Mouse (Mus musculus) embryonic facial prominence, embryonic 11.5 days (tissue): ENCODE measurements around the gene Krt78. TPM values are rescaled to one million over a fixed set of nuclear protein-coding genes. Genes with fewer than 3 reads are reported as not detected.

Experiments
- ATAC-seq: fragments of 200-750 bp; cut with Nextera tagmentation; replicated peaks from 2 replicates; pipeline ENCODE4 v1.8.0; 2017; ENCODE audit warnings: low read depth; ENCODE audit not compliant: insufficient number of reproducible peaks, low FRiP score, low TSS enrichment
- DNase-seq: peaks from one replicate; pipeline ENCODE4 v3.0.0-alpha.2; 2015; ENCODE audit warnings: low spot score
- H3K27ac ChIP-seq: fragments of 300-500 bp; sonication (generic); replicated peaks from 2 replicates; pipeline ENCODE4 v1.5.1; 2014; ENCODE audit warnings: mild to moderate bottlenecking, low read depth, low read length, control low read depth
- H3K27me3 ChIP-seq: fragments of 300-500 bp; sonication (generic); 2 replicates; pipeline ENCODE4 v1.6.1; 2014; ENCODE audit warnings: mild to moderate bottlenecking, low read length, moderate library complexity, mixed read lengths; ENCODE audit not compliant: control insufficient read depth, insufficient read depth
- H3K36me3 ChIP-seq: fragments of 300-500 bp; sonication (generic); replicated peaks from 2 replicates; pipeline ENCODE4 v1.6.1; 2014; ENCODE audit warnings: low read depth, mild to moderate bottlenecking, low read length, moderate library complexity, mixed read lengths; ENCODE audit not compliant: control insufficient read depth, insufficient read depth
- H3K4me1 ChIP-seq: fragments of 300-500 bp; sonication (generic); 2 replicates; pipeline ENCODE4 v1.6.1; 2014; ENCODE audit warnings: low read length, mixed read lengths; ENCODE audit not compliant: control insufficient read depth, insufficient read depth
- H3K4me2 ChIP-seq: fragments of 300-500 bp; sonication (generic); 2 replicates; pipeline ENCODE4 v1.6.1; 2014; ENCODE audit warnings: low read depth, mild to moderate bottlenecking, control low read depth, low read length, moderate library complexity
- H3K4me3 ChIP-seq: fragments of 300-500 bp; sonication (generic); 2 replicates; pipeline ENCODE4 v1.5.1; 2014; ENCODE audit warnings: low read depth, low read length, control low read depth
- H3K9ac ChIP-seq: fragments of 300-500 bp; sonication (generic); replicated peaks from 2 replicates; pipeline ENCODE4 v1.6.1; 2014; ENCODE audit warnings: mild to moderate bottlenecking, control low read depth, low read length
- H3K9me3 ChIP-seq: fragments of 300-500 bp; sonication (generic); replicated peaks from 2 replicates; pipeline ENCODE4 v1.6.1; 2016; ENCODE audit warnings: mild to moderate bottlenecking, low read length, inconsistent platforms, mixed read lengths; ENCODE audit not compliant: control insufficient read depth
- WGBS: fragments of 180-500 bp; shearing (Covaris S2); extraction: QIAGEN DNeasy Blood & Tissue Kit; methylation state at CpG from one replicate; pipeline ENCODE4 v1.1.7; 2014; 5-methylcytosine and 5-hydroxymethylcytosine counted together
- polyA plus RNA-seq: library from polyadenylated mRNA; unstranded; fragments of >200 nt; fragmentation: Nextera tagmentation; extraction: Ambion mirVana; gene quantifications from 2 replicates; pipeline ENCODE4 v1.2.1, GENCODE M21; 2014

Gene Krt78
- polyA plus RNA-seq, 1 experiment from 2014 or later, result 0.10 TPM

DNA sequence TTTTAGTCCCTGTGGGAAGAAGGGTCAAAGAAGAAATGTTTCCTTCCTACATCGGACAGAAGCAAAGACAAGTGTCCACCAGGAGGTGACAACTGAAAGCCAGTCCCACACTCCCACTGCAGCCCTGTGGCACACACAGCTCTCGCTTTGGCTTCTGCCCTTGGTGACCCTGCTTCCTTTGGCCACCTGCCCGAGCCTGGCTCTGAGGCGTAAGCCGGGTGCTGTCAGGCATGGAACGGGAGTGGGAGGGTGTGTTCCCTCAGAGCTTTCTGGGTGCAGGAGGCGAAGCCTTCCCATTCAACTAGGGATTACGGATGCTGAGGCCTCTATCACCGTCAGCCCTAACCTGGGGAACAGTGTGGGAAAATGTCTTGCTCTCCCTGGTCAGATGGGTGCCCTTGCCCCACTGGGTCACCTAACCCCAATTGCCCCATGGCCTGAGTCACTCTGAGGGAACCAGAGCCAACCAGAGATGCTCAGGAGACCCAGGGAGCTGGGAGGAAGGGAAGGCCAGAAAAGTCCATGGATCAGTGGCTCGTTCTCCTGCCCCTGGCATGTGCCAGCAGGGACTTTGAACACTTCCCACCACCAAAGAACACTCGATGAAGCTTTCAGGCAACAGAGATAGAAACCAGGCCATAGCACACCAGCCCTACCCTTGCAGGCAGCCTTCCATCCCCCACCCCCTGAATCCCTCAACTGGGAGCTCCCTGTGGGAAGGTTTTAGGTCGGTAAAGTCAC is 26.6 kb downstream of the Krt78 start:
- Histone ChIP-seq H3K9ac (no peak overlapping the region), H3K36me3 (no peaks in the 10 kb centered on the region), H3K4me3 (no peak overlapping the region), H3K27me3 (0 out of 2 replicates have a peak, but pooled peaks cover 4% of the 10 kb centered on the region), H3K9me3 (no peaks in the 10 kb centered on the region), H3K27ac (no peak overlapping the region), H3K4me1 (no peaks in the 10 kb centered on the region; the same call in 1 of the 2 replicates), H3K4me2 (no peak overlapping the region)
- WGBS, result 66% methylated on average over 12 of the region's 12 CpGs
- peak; percentile 41 for DNase-seq
- no peak for ATAC-seq

DNA sequence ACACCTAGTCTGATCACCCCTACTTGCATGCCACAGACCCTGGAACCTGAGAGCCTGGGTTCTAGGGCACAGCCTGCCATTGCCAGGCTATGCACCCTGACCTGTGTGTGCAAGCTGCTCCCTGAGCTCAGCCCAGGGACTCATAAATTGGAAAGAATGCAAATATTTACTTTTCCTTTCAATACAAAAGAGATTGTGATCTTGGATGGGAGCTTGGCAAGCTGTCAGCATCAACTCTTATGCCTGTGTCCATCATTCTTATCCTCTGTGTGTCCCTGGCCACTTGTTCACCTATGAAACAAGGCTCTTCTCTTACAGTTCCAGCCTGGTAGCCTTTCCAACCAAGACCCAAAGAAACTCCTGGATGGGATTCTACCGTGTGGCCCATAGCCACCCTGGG is 29.0 kb downstream of the Krt78 start:
- H3K4me3 ChIP-seq, result no peak overlapping the region
- H3K27ac ChIP-seq, result no peak overlapping the region
- WGBS, result 85% methylated on average over 1 of the region's 1 CpGs
- no peak overlapping the region for H3K9ac ChIP-seq
- 0 out of 2 replicates have a peak, but pooled peaks cover 3% of the 10 kb centered on the region for H3K27me3 ChIP-seq
- DNase-seq (no peak), ATAC-seq (no peak)
- no peak overlapping the region for H3K4me2 ChIP-seq
- H3K9me3 ChIP-seq, result no peaks in the 10 kb centered on the region
- no peaks in the 10 kb centered on the region; the same call in 1 of the 2 replicates for H3K4me1 ChIP-seq
- no peaks in the 10 kb centered on the region for H3K36me3 ChIP-seq

DNA sequence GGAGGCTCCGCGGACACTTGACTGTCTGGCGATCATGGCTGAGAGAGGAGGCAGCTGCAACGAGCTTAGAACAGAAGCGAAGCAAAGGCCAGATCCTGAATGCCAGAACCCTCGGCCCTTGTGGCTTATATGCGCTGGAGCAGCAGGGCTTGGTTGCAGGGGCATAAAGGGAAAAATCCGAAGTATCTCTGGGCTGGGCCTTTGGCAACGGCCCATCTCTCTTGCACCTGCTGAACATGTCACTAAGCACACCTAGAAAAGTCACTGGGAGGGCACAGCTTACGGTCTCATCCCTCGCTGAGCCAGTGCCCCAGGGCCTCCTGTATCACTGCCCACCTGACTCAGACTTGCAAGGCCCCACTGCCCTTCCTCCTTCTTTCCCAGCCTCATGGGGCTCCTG is 29.5 kb downstream of the Krt78 start, which contains the start of gene Krt4:
Krt4 (minus strand) TSS at position 101 of the 400 bp plus-strand sequence.
- H3K9me3 ChIP-seq, result no peaks in the 10 kb centered on the region
- no peak within 1 kb of the TSS for H3K4me2 ChIP-seq
- H3K27me3 ChIP-seq, result no peaks in the 10 kb centered on the region
- 78% methylated on average over 11 of the region's 11 CpGs for WGBS
- no peak within 1 kb of the TSS for H3K4me3 ChIP-seq
- DNase-seq (no peak), ATAC-seq (no peak)
- H3K4me1 ChIP-seq, result no peaks in the 10 kb centered on the region; the same call in 1 of the 2 replicates
- no peak within 1 kb of the TSS for H3K9ac ChIP-seq
- H3K27ac ChIP-seq, result no peak within 1 kb of the TSS
- no peaks in the 10 kb centered on the region for H3K36me3 ChIP-seq

DNA sequence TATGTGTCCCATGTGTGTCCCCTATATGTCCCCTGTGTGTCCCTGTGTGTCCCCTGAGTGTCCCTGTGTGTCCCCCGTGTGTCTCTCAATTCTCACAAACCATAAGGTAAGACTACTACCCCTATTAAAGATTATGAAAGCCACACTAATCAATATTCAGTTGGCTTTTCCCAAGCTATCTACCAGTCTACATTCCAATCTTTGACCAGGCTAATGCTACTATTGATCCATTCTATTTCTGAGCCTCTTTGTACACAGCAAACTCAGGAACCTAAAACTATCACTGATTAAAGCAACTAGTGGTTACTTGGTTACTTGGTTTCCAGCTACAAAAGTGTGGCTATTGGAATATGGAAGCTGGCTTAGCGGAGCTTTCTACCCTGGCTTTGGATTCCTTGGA is 31.8 kb downstream of the Krt78 start:
- Histone ChIP-seq H3K9me3 (no peaks in the 10 kb centered on the region), H3K27ac (no peak overlapping the region), H3K4me1 (no peaks in the 10 kb centered on the region), H3K27me3 (no peaks in the 10 kb centered on the region), H3K4me3 (no peak overlapping the region), H3K36me3 (no peaks in the 10 kb centered on the region), H3K9ac (no peak overlapping the region), H3K4me2 (no peak overlapping the region)
- 88% methylated on average over 2 of the region's 2 CpGs for WGBS
- ATAC-seq (no peak), DNase-seq (no peak)

DNA sequence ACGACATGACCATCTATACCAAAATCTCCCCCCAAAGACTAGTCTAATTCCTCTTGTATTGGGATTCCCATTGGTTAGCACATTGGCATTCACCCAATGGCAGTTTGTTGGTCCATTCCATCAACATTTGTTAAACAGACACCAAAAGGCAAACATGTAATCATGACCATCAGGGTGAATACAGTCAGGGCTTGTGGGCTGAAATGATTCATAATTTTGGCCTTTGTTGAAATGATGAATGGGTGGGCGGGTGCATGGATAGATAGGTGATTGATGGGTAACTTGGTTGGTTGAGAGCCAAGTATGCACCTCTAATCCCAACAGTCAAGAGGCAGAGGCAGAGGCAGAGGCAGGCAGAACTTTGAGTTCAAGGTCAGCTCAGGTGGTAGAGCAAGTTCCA is 38.0 kb downstream of the Krt78 start:
- Histone ChIP-seq H3K27ac (no peak overlapping the region), H3K36me3 (no peaks in the 10 kb centered on the region), H3K9me3 (no peaks in the 10 kb centered on the region), H3K9ac (no peak overlapping the region), H3K27me3 (no peaks in the 10 kb centered on the region), H3K4me3 (no peak overlapping the region), H3K4me2 (no peak overlapping the region), H3K4me1 (no peaks in the 10 kb centered on the region)
- WGBS, result 75% methylated on average over 2 of the region's 2 CpGs
- DNase-seq, result no peak
- ATAC-seq, result no peak

DNA sequence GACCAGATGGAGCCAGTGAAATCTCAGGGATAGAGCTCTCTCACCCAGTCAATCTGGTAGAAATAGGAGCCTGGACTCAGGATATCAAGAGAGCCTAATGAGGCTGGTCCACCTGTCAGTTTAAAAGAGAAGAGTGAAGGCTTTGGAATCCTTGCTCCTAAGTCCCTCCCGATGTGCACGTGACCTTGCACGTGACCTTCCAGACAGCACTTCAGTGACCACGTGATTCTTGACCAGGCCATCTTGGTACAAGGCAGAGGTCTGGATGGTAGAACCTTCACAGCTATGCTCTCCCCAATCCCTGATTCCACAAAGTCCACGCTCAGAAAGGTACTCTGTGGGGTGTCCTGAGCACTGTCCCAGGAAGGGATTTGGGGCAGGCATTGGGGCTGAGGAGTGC is 49.2 kb downstream of the Krt78 start:
- no peaks in the 10 kb centered on the region for H3K36me3 ChIP-seq
- H3K4me2 ChIP-seq, result no peak overlapping the region
- WGBS, result 79% methylated on average over 5 of the region's 5 CpGs
- H3K9me3 ChIP-seq, result no peaks in the 10 kb centered on the region
- no peak overlapping the region for H3K27ac ChIP-seq
- no peaks in the 10 kb centered on the region for H3K27me3 ChIP-seq
- H3K4me1 ChIP-seq, result no peaks in the 10 kb centered on the region
- no peak overlapping the region for H3K4me3 ChIP-seq
- no peak overlapping the region for H3K9ac ChIP-seq
- DNase-seq, result no peak
- ATAC-seq, result no peak

DNA sequence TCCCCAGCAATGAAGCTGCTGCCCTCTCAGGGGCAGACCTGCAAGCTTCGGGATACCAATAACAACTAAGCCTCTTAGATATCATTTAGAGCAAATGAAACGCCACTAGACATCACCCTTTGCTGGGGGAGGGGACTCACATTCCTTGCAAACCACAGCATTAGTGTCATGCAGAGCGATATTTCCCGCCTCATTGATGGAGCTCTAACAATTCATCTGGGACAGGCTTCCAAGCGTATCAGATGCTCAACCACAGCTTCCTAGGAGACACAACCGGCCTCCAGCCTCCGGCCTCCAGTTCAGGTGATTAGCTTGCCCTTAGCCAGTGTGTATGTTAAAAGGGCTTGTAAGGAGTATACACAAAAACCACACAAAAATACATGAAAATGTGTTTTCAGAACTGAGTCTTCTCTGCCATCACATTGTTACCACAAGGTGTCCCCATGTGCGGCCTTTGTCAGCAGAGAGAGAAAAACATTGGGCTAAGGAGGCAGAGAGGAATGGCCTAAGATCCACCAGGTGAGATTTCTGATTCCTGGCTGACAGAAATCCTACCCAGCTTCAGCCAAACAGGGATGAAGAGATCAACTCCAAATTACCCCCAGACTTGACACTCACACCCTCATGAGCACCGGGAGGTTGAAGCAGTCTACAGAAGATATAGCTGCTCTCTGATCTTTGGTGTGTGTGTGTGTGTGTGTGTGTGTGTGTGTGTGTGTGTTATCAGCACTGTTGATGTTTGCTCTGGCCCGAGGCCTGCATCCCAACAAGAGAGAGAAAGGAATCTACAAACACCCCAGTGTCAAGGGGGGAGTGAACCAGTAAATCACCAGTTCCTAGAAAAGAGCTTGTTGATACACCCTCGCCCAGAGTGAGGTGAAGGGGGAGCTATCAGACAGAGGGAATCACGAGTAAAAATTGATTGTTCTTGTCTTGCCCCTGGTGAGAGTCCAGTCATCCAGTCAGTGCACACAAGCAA is 51.6 kb downstream of the Krt78 start:
- Histone ChIP-seq H3K9me3 (no peaks in the 10 kb centered on the region), H3K27ac (no peak overlapping the region), H3K4me3 (no peak overlapping the region), H3K9ac (no peak overlapping the region), H3K36me3 (no peaks in the 10 kb centered on the region), H3K4me2 (no peak overlapping the region), H3K4me1 (no peaks in the 10 kb centered on the region), H3K27me3 (no peaks in the 10 kb centered on the region)
- DNase-seq (peak; percentile 1), ATAC-seq (no peak)
- WGBS, result 58% methylated on average over 12 of the region's 12 CpGs
